Mouse (Mus musculus) heart, postnatal 0 days (tissue): Measurements from ENCODE around the gene Vps18. TPM values are rescaled to one million over a fixed set of nuclear protein-coding genes. Genes with fewer than 3 reads are reported as not detected.
A peak's percentile ranks its signal among the peaks of the same experiment; 100 is the strongest.

Experiments
- ATAC-seq: fragments of 200-750 bp; cut with Nextera tagmentation; 2 replicates; pipeline ENCODE4 v1.8.0; 2017; ENCODE audit warnings: low read depth, moderate number of reproducible peaks, moderate library complexity; ENCODE audit not compliant: insufficient read depth
- DNase-seq: peaks from one replicate; pipeline ENCODE4 v3.0.0-alpha.2; 2016; ENCODE audit warnings: low spot score
- H3K27ac ChIP-seq: fragments of 300-500 bp; sonication (generic); 2 replicates; pipeline ENCODE4 v1.5.1; 2014; ENCODE audit warnings: low read depth, mild to moderate bottlenecking
- H3K27me3 ChIP-seq: fragments of 300-500 bp; sonication (generic); 2 replicates; pipeline ENCODE4 v1.6.1; 2014; ENCODE audit warnings: low read length, mixed read lengths; ENCODE audit not compliant: control insufficient read depth, insufficient read depth
- H3K36me3 ChIP-seq: fragments of 300-500 bp; sonication (generic); replicated peaks from 2 replicates; pipeline ENCODE4 v1.6.1; 2014; ENCODE audit warnings: low read length, mixed read lengths; ENCODE audit not compliant: control insufficient read depth, insufficient read depth
- H3K4me1 ChIP-seq: fragments of 300-500 bp; sonication (generic); 2 replicates; pipeline ENCODE4 v1.6.1; 2014; ENCODE audit warnings: antibody characterized with exemption; ENCODE audit not compliant: control insufficient read depth, insufficient read depth
- H3K4me2 ChIP-seq: fragments of 300-500 bp; sonication (generic); 2 replicates; pipeline ENCODE4 v1.6.1; 2014; ENCODE audit warnings: low read depth, mild to moderate bottlenecking, low read length, moderate library complexity
- H3K4me3 ChIP-seq: fragments of 300-500 bp; sonication (generic); 2 replicates; pipeline ENCODE4 v1.5.1; 2014; ENCODE audit warnings: low read depth, low read length
- H3K9ac ChIP-seq: fragments of 300-500 bp; sonication (generic); replicated peaks from 2 replicates; pipeline ENCODE4 v1.6.1; 2014; ENCODE audit warnings: low read depth, low read length, mixed read lengths
- H3K9me3 ChIP-seq: fragments of 300-500 bp; sonication (generic); replicated peaks from 2 replicates; pipeline ENCODE4 v1.6.1; 2016; ENCODE audit warnings: low read length; ENCODE audit not compliant: control insufficient read depth
- CTCF ChIP-seq: IDR thresholded peaks from 2 replicates; pipeline ENCODE4 v1.5.1; 2016; ENCODE audit warnings: antibody characterized with exemption, control low read depth, low read depth
- EP300 ChIP-seq: IDR thresholded peaks from 2 replicates; pipeline ENCODE4 v1.6.1; 2016; ENCODE audit warnings: antibody characterized with exemption, low read depth
- WGBS: fragments of 180-500 bp; shearing (Covaris S2); extraction: QIAGEN DNeasy Blood & Tissue Kit; methylation state at CpG from one replicate; pipeline ENCODE4 v1.1.7; 2014; 5-methylcytosine and 5-hydroxymethylcytosine counted together
- polyA plus RNA-seq: library from polyadenylated mRNA; unstranded; fragments of >200 nt; fragmentation: Nextera tagmentation; extraction: Ambion mirVana; gene quantifications from 2 replicates; pipeline ENCODE4 v1.2.1, GENCODE M21; 2015
- total RNA-seq: library from RNA; depleted of rRNA; stranded (reverse); fragments of >200 nt; gene quantifications from 2 replicates; pipeline ENCODE4 v1.2.3, GENCODE M21; 2014; ENCODE audit warnings: low replicate concordance

Gene Vps18
- total and polyA plus RNA-seq, 2 experiments from 2014 or later, result 8.0 to 14.3 TPM

DNA sequence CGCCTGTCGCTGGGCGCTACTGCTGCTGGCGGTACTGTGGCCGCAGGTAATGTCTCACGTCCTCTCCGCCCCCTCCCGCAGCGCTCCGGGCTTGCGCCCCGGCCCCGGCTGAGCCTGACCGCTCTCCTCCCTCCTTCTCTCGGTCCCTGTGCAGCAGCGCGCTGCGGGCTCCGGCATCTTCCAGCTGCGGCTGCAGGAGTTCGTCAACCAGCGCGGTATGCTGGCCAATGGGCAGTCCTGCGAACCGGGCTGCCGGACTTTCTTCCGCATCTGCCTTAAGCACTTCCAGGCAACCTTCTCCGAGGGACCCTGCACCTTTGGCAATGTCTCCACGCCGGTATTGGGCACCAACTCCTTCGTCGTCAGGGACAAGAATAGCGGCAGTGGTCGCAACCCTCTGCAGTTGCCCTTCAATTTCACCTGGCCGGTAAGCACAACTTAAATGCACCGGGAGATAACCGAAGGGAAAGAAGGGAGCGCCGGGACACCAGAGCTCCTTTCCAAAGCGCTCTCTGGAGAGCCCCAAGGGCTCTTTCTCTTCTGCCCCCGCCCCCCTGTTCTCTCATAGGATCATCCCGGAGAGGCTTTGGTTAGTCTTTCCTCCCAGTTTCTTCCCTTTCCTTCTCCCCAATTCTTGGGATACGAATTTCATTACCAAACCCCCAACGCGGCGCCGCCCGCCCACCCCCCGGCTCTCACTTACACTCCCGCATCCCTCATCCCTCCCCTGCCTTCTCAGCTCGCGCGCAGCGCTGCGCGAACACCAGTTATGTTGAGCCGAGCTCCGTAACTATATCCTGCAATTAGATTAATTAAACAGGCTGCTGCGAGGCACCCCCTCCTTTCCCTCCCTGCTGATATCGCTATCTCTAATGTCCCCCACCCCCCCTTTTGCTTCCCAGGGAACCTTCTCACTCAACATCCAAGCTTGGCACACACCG, 37.9 kb downstream of the Vps18 start:
- 1% methylated on average over 60 of the region's 61 CpGs for WGBS
- ATAC-seq (0 out of 2 replicates have a peak, but pooled peaks have one; percentile 2), DNase-seq (no peak)
- H3K9ac ChIP-seq, result peak overlapping the region; percentile 70
- no peak for TF ChIP-seq CTCF
- H3K27ac ChIP-seq, result peak overlapping the region; percentile 72
- peaks cover 91% of the 10 kb centered on the region for H3K27me3 ChIP-seq
- H3K4me3 ChIP-seq, result peak overlapping the region; percentile 73
- H3K4me2 ChIP-seq, result peak overlapping the region; percentile 76
- peaks cover 28% of the 10 kb centered on the region; the same call in 1 of the 2 replicates for H3K4me1 ChIP-seq
- H3K36me3 ChIP-seq, result peaks cover 5% of the 10 kb centered on the region; the same call in 1 of the 2 replicates
- no peaks in the 10 kb centered on the region for H3K9me3 ChIP-seq

GRCm38 (mm10) chr2:119327102-119327480, 38.6 kb downstream of the Vps18 start:
- Histone ChIP-seq H3K9me3 (no peaks in the 10 kb centered on the region), H3K9ac (peak overlapping the region; percentile 70; the same call in 1 of the 2 replicates), H3K4me2 (peak overlapping the region; percentile 76), H3K4me3 (peak overlapping the region; percentile 73), H3K27ac (peak overlapping the region; percentile 72), H3K36me3 (peaks cover 5% of the 10 kb centered on the region; the same call in 1 of the 2 replicates), H3K27me3 (peaks cover 85% of the 10 kb centered on the region), H3K4me1 (peaks cover 21% of the 10 kb centered on the region; the same call in 1 of the 2 replicates)
- DNase-seq, result no peak
- under 1% methylated on average over 30 of the region's 30 CpGs for WGBS
- peak; percentile 70 for TF ChIP-seq EP300
- peak; percentile 32 for TF ChIP-seq CTCF
- peak; percentile 50 for ATAC-seq

DNA sequence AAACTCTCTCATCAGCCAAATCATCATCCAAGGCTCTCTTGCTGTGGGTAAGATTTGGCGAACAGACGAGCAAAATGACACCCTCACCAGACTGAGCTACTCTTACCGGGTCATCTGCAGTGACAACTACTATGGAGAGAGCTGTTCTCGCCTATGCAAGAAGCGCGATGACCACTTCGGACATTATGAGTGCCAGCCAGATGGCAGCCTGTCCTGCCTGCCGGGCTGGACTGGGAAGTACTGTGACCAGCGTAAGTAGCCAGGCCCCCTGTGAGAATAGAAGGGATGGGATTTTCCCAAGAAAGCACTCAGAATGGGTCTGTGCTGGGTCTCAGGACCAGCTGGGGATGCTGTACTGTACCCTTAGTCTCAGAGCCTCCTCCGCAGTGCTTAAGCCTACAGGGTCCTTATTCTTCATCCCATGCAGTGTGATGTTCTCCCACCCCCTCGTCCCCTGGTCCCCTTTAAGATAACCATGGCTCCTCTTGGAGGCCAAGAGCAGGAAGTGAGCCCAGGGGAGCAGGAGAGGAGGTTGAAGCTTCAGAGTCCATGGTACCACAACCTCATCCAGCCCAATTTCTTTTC, 39.5 kb downstream of the Vps18 start:
- peaks cover 75% of the 10 kb centered on the region for H3K27me3 ChIP-seq

DNA sequence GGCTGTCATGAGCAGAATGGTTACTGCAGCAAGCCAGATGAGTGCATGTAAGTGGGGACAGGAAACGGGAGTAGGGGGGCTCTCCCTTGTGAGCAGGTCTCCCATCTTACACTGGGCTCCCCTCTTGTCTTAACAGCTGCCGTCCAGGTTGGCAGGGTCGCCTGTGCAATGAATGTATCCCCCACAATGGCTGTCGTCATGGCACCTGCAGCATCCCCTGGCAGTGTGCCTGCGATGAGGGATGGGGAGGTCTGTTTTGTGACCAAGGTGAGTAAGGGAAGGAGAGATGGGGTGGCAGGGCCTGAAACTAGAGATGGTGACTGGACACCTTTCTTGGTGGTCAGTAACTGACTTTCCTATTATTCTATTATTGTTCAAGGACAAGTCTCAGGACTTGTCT, 40.0 kb downstream of the Vps18 start:
- 29% methylated on average over 5 of the region's 5 CpGs for WGBS
- no peaks in the 10 kb centered on the region for H3K9me3 ChIP-seq
- peaks cover 9% of the 10 kb centered on the region for H3K36me3 ChIP-seq
- ATAC-seq (no peak), DNase-seq (no peak)
- H3K4me1 ChIP-seq, result peaks cover 14% of the 10 kb centered on the region; the same call in 1 of the 2 replicates
- H3K27me3 ChIP-seq, result peaks cover 70% of the 10 kb centered on the region
- TF ChIP-seq CTCF (no peak), EP300 (no peak)
- H3K4me2 ChIP-seq, result peak overlapping the region; percentile 76
- H3K27ac ChIP-seq, result 0 out of 2 replicates have a peak overlapping the region, but pooled peaks have one; percentile 55
- H3K4me3 ChIP-seq, result peak overlapping the region; percentile 73
- H3K9ac ChIP-seq, result no peak overlapping the region

More for the DNA sequence above, 39.5 kb downstream of the Vps18 start:
- DNase-seq (no peak), ATAC-seq (no peak)
- Histone ChIP-seq H3K4me2 (peak overlapping the region; percentile 76), H3K27ac (peak overlapping the region; percentile 55), H3K9me3 (no peaks in the 10 kb centered on the region), H3K36me3 (peaks cover 9% of the 10 kb centered on the region), H3K9ac (no peak overlapping the region), H3K4me1 (peaks cover 14% of the 10 kb centered on the region; the same call in 1 of the 2 replicates), H3K4me3 (peak overlapping the region; percentile 73)
- 17% methylated on average over 11 of the region's 11 CpGs for WGBS
- TF ChIP-seq CTCF (no peak), EP300 (no peak)

DNA sequence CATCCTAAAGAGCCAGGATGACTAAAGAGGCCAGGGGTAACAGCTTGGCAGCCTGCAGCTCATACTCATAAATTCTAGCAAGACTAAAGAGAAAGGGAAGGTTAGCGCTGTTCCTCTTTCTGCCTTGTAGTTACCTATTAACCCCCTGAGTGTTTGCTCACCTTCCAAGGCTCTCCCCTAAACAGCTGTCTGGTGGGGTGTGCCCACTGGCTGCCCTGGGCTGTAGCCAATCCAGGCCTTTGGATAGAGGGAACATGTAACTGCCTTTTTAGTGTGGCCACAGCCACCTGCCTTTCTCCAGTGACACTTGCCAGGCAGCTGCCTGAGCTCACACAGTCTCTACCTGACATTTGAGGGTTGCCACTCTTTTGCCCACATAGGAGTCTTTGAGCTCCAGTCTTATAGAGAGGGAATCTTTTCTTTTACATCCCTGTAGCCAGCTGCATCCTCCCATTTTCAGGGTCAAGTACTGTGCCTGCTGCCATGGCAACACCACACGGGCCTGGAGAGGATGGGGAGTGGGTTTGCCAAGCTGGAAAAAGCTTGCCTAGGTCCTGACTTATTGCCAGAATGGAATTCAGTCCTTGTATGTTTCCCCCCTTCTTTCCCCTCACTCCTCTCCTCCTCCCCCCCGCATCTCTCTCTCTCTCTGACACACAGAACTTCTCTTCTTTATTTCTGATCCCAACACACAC, 40.7 kb downstream of the Vps18 start:
- Histone ChIP-seq H3K9me3 (no peaks in the 10 kb centered on the region), H3K27ac (no peak overlapping the region), H3K9ac (no peak overlapping the region), H3K36me3 (peaks cover 9% of the 10 kb centered on the region), H3K4me3 (no peak overlapping the region), H3K4me2 (peak overlapping the region; percentile 76), H3K4me1 (peaks cover 14% of the 10 kb centered on the region; the same call in 1 of the 2 replicates), H3K27me3 (peaks cover 63% of the 10 kb centered on the region)
- ATAC-seq (no peak), DNase-seq (no peak)
- no peak for TF ChIP-seq EP300
- no peak for TF ChIP-seq CTCF
- 61% methylated on average over 3 of the region's 3 CpGs for WGBS
